Mouse (Mus musculus): ENCODE results near the gene Clec4d.

DNA sequence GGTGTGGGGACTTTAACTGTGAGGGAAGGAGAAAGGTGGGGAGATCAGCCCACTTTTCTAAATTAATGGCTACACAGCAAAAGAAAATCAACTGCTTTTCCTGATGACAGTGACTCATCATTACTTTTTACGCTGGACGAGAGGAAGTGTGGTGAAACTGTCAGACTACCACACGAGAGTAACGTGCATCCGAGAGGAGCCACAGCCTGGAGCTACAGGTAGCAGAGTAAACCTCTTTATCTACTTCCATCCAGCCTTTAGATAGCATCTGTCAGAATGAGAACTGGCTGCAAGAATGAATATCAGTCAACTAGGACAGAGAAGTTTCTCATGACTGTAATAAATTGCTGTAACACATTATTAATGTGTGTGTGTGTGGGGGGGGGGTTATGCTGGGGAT is 5.0 kb downstream of the Clec4d start:
- no peak for TF ChIP-seq HCFC1 (IDR thresholded peaks at IDR 0.05; ENCODE audit: borderline replicate concordance, insufficient read depth, low read length)
- TF ChIP-seq CHD2 (IDR thresholded peaks at IDR 0.05; ENCODE audit: low read depth, low read length), result no peak
